Mouse (Mus musculus): ENCODE measurements around the gene Rsbn1l. TPM values are rescaled to one million over a fixed set of nuclear protein-coding genes. Genes with fewer than 3 reads are reported as not detected.

Gene Rsbn1l
- polyA plus RNA-seq, 1 experiment from 2014 or later, result 4.4 TPM

Other genes starting within 250 kb of the Rsbn1l start
- gene Phtf2, start 74.3 kb downstream of the Rsbn1l start, polyA plus RNA-seq (2015; fragmentation: Nextera tagmentation; extraction: Ambion mirVana), result 9.3 and 10.1 TPM in 2 replicates
- gene Tmem60, start 74.2 kb downstream of the Rsbn1l start, polyA plus RNA-seq (2015; fragmentation: Nextera tagmentation; extraction: Ambion mirVana), result 45.8 and 47.4 TPM in 2 replicates
- 25.7 and 29.4 TPM in 2 replicates for gene Ptpn12, start 99.5 kb upstream of the Rsbn1l start, polyA plus RNA-seq (2015; fragmentation: Nextera tagmentation; extraction: Ambion mirVana)
- 4.9 and 5.1 TPM in 2 replicates for gene Gsap, start 229.9 kb upstream of the Rsbn1l start, polyA plus RNA-seq (2015; fragmentation: Nextera tagmentation; extraction: Ambion mirVana)